Mouse (Mus musculus): ENCODE results near the gene Plbd2.

DNA sequence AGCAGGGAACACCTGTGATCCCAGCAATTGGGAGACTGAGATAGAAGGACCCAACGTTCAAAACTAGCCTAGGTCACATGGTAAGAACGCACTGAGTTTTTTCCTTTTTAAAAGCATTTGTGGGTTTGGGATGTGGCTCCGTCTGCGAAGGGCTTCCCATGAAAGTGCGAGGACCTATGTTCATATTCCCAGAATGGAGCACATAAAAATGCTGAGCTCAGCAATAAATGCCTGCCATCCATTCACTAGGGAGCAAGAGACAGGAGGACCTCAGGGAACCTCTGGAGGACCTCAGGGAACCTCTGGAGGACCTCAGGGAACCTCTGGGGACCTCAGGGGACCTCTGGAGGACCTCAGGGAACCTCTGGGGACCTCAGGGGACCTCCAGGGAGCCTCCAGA lies 25.4 kb downstream of the Plbd2 start:
- TF ChIP-seq CTCF (IDR thresholded peaks at IDR 0.05) = no peak
- no peak for TF ChIP-seq POLR2A (IDR thresholded peaks at IDR 0.05; ENCODE audit: insufficient read depth, low read depth, low read length)
